Mouse (Mus musculus) c-Kit-positive CD71-positive TER-119-negative erythroid progenitor cells, embryonic 14.5 days (primary cell): ENCODE data around the gene Kalrn.

Source experiments
- DNase-seq: peaks from one replicate; pipeline ENCODE4 v3.0.0-alpha.2; 2013; ENCODE audit warnings: low read depth

The Kalrn gene

GRCm38 (mm10) chr16:34036327-34037047 is 536.8 kb downstream of the Kalrn start:
- peak; percentile 65 for DNase-seq

- DNase-seq = no peak
Observed at GRCm38 (mm10) chr16:34035780-34036179, 537.6 kb downstream of the Kalrn start.

GRCm38 (mm10) chr16:34034267-34034666 is 539.1 kb downstream of the Kalrn start:
- no peak for DNase-seq

GRCm38 (mm10) chr16:34032011-34032645 is 541.2 kb downstream of the Kalrn start:
- DNase-seq = no peak

GRCm38 (mm10) chr16:34031565-34031964 is 541.8 kb downstream of the Kalrn start:
- peak; percentile 88 for DNase-seq

GRCm38 (mm10) chr16:34030379-34030778 is 543.0 kb downstream of the Kalrn start:
- no peak for DNase-seq

GRCm38 (mm10) chr16:34029790-34030189 is 543.5 kb downstream of the Kalrn start:
- no peak for DNase-seq

- DNase-seq = no peak
Observed at GRCm38 (mm10) chr16:34017241-34017640, 556.1 kb downstream of the Kalrn start.

GRCm38 (mm10) chr16:34011991-34012845 is 561.1 kb downstream of the Kalrn start:
- DNase-seq = no peak

- DNase-seq = no peak
Observed at GRCm38 (mm10) chr16:34009567-34009966, 563.8 kb downstream of the Kalrn start.

- DNase-seq = no peak
Observed at GRCm38 (mm10) chr16:34005986-34006385, 567.3 kb downstream of the Kalrn start.

- no peak for DNase-seq
Observed at GRCm38 (mm10) chr16:34004128-34004578, 569.2 kb downstream of the Kalrn start.

- no peak for DNase-seq
Observed at GRCm38 (mm10) chr16:34003566-34004127, 569.7 kb downstream of the Kalrn start.

- DNase-seq = no peak
Observed at GRCm38 (mm10) chr16:34000715-34001114, 572.6 kb downstream of the Kalrn start.

GRCm38 (mm10) chr16:33999388-33999787 is 573.9 kb downstream of the Kalrn start:
- peak; percentile 22 for DNase-seq

GRCm38 (mm10) chr16:33998011-33998410 is 575.3 kb downstream of the Kalrn start:
- no peak for DNase-seq

GRCm38 (mm10) chr16:33996030-33996429 is 577.3 kb downstream of the Kalrn start:
- peak; percentile 56 for DNase-seq

- DNase-seq = no peak
Observed at GRCm38 (mm10) chr16:33995496-33995895, 577.8 kb downstream of the Kalrn start.

GRCm38 (mm10) chr16:33994321-33994720 is 579.0 kb downstream of the Kalrn start:
- no peak for DNase-seq

GRCm38 (mm10) chr16:33990712-33991111 is 582.6 kb downstream of the Kalrn start:
- no peak for DNase-seq

GRCm38 (mm10) chr16:33989106-33989505 is 584.2 kb downstream of the Kalrn start:
- no peak for DNase-seq

GRCm38 (mm10) chr16:33988358-33989012 is 584.8 kb downstream of the Kalrn start:
- DNase-seq = peak; percentile 50
